Mouse (Mus musculus): ENCODE measurements at regions not wholly inside any gene's neighbourhood (a gene's known extent, or its start where the extent isn't known, plus 50 kb on each side); places are given as distances from the start of the nearest gene placed in this dataset.

DNA sequence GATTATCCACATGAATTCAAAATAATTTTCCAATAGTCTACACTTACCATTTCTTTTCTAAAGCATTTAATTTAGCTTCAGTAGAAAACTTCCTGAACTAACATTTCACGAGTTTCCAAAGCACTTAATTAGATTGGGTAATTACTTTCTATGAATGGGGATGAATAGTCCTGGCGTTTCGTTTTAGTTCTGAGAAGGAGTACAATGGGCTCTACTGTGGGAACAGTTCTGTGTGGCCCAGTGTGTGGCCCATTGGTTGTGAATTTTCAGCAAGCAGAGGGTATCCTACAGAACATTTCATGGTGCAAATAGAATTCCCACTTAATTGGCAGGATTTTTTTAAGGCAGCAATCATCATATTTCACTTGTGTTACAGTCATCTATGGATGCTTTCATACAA lies 95.5 kb downstream of the 1700017N19Rik start:
- no peak for DNase-seq

DNA sequence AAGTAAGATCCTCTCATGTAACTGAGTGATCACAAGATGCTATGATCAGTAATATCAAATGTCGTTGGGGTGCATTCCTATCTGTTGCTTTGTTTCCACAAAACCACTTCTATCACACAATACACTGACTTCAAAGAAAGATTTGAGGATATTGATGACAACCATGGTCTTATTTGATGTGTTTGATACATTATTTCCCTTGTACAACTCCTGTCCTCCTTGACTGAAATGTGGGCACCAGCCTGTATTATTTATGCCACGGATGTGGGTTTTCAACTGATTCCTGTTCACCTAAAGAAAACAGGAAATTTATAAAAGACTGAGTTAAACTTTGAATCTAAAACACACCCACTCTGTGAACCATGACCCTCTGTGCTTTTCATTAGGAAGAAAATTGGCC lies 105.7 kb downstream of the 1700017N19Rik start:
- no peak for DNase-seq

DNA sequence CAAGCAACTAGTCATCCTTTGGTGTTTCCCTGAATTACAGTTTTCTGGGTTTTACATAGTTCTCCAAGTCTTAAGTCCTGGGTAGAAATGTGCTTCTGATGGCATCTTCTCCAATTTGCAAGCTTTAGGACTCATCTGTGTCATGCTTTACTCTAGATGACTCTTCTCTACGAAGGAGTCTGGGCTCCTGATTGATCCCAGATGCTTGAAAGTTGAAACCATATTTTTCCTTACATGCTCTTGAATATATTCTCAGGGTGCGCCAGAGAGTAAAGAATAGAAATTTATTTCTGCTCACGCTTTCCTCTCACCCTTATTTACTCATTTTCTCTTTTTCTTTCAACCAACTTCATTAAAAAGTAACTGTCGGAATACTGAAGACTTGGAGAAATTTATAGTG lies 108.9 kb downstream of the 1700017N19Rik start:
- no peak for DNase-seq

DNA sequence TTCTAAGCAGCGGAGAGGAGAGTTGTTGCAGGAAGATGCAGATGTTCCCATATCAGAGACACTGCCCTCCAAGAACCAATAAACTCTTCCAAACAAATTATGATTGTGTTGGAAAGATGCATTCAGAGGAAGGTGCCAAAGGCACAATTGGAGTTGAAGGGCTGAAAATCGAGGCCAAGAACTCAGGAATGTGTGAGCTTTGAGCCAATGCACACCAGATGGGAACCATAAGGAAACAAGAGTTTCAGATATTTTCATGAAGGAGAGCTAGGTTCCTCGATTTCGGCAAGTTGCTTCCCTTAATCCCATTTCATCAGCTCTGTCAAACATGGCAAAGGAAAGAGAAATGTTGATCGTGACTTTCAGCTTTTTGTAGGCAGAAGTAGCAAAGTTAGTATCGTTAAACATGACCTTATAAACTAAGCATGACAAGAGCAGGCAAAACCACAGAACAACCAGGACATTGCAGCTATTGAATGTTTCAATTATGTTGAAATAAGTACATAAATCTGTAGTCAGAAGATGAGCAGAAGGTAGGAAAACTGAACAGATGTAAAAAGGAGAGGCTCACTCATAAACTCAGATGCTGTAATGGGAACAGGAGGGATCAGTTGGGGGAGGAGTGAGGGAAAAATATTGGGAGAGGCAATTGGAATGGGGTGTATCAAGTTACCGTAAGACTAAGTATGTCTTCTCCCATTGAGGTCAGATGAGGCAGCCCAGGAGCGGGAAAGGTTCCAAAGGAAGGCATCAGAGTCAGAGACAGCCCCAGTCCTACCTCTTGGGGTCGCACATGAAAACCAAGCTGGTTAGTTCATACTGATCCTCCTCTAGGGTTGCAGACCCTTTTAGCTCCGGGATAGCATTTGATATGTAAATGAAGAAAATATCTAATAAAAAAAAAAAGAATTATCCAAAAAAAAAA lies 110.3 kb downstream of the 1700017N19Rik start:
- no peak for DNase-seq

DNA sequence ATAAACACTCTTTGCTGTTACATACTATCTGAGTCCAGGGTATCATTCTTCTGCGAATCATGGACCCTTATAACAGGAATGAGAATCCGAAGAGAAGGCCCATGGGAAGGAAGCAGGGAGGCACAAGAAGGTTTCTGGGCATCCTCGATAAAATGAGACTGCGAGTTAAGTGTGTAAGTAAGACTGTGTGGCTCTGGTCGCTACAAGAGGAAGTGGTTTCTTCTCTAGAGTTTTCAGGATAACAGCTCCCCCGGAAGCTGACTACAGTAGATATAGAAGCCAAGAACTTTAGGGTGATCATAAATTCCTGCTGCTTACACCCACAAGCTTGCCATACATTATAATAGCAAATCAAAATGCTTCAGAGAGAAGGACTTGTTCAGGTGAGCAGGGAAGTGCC lies 111.7 kb downstream of the 1700017N19Rik start:
- no peak for DNase-seq

DNA sequence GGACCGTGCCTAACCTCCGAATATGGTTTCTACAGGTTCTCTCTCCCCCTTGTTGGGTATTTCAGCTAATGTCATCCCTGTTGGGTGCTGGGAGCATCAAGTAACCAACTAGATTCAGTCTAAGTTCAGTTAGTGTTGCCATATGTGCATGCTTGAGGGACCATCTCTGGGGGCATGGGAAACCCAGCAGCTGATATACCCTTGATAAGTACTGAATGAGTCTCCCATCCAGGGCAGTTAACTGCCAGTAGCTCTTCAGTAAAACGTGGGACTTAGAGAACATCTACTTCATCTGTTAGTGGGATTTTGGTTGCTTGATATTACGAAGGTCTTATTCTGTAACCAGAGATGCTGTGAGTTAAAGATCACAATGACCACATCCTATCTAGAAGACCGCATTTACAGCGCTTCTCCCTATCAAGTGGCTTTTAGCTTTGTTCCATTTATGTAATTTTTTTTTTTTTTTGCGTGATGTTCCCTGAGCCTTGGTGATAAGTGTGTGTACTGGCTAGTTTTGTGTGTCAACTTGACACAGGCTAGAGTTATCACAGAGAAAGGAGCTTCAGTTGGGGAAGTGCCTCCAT lies 125.9 kb downstream of the 1700017N19Rik start:
- DNase-seq = no peak

DNA sequence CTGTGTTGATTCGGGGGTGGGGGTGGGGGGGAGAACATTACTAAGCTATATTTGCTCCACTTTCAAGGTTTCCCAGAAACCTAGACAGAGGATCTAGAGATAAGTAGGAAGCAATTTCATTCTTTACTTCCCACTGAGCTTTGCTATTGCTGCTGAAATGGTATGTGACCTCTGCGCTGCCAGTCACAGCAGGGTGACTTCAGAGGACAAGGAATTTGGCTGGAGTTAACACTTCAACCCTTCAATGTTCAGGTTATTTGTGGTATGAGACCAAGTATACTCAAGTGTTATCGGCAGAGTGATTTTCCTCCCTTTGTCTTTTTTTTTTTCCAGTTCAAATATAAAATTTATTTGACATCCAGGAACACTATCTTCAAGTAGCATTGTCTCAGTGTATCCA lies 128.3 kb downstream of the 1700017N19Rik start:
- no peak for DNase-seq

DNA sequence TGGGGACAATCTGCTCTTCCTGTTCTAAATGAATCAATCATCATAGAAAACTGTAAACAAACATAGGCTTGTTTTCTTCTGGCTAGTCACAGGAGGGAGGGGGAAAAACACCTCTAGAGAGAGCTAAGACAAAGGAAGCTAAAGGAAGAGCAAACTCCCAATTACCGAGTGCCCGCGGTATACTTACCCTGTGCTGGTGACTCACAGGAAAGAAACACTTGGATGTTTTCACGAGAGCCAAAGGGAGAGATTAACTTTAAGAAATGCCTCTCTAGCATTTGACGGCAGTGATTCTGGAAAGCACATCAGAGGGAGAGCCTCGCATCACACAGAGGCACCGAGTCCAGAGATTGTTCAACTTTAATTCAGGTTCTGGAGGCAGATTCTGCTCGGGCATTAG lies 151.0 kb downstream of the 1700017N19Rik start:
- DNase-seq = no peak

DNA sequence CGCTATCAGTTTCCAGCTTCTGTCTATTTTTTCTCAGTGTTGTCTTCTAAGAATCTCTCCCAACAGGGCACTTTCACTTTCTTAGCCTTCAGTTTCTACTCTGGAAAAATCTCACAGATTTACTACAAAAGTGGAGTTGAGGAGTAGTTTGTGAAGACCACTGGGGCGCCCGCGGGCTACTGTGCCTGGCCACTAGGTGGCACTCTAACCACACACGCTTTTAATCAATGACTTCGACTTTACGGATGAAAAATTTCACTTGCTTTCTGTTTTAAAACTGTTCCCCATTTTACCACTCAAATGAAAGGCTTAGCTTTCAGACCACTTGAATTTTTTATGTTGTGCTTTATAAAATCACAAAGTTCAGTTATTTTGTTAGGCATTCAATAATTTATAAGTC lies 151.8 kb downstream of the 1700017N19Rik start:
- peak; percentile 31 to 49 for DNase-seq

DNA sequence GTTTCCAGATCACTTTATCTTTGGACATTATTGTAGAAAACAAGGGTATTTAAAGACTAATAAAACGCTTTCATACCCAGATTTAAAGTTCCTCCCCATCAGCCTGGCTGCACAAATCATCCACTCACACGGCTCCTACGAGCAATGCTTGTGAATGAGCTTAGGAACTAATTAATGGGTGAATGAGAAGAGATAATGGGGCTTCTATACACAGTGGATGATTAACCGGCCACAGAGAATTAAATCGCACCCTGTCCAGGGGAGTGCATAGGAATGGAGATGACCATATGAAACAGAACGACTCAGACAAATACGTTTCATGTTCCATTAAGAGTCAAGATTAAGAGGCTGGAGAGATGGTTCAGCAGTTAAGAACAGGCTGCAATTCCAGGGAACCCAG lies 155.9 kb downstream of the 1700017N19Rik start:
- no peak for DNase-seq

DNA sequence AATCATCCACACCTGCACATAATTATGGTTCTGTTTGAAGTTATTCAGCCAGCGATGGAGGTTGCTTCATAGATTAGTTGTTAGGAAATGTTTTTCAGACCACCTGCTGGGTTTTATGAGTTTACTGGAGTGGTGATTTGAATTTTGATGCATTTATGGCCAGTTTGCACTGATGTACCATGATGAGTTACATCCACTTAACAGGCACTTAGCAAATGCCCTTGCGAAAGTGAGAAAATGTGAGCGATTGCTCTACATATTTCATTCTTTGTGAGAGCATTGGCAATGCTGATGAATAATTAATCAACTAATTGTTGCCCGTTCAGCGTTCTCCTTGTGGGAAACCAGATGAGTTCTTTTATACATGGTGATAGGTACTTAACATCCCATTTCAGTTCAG lies 164.7 kb downstream of the 1700017N19Rik start:
- DNase-seq = no peak

DNA sequence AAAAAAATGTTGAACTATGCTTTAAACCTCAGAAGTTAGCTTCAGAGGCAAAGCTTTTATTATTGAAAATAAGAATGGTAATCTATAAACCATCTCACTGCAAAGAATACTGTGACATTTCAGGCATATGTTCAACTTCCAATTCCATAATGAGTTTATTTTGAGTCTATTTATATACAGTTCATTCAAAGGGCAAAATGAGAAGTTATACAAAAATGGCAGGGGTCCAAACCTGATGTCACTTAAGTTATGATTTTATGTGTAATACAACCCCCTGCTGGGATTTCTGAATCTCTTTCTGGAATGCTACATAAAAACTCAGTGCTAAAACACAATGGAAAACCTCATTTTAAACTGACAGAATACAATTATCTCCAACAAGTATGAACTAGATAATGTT lies 184.0 kb downstream of the 1700017N19Rik start:
- DNase-seq = no peak

DNA sequence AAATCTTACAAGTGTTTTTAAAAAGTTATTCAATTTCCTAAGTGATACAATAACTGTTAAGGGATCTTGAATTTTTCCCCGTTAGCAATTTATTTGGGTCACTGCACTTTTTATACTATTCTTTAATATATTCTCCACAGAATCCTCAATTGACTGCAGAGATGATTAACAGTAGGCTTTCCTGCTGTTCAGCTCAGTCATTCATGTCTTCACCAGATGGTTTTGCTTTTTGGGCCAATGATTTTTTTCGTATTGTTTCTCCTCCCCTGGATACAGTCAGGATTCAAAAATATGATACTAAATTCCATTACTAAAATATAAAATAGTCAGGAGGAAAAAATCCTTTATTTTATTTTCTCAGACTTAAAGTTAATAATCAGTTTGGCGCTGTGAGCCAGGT lies 201.9 kb downstream of the 1700017N19Rik start:
- no peak for DNase-seq

DNA sequence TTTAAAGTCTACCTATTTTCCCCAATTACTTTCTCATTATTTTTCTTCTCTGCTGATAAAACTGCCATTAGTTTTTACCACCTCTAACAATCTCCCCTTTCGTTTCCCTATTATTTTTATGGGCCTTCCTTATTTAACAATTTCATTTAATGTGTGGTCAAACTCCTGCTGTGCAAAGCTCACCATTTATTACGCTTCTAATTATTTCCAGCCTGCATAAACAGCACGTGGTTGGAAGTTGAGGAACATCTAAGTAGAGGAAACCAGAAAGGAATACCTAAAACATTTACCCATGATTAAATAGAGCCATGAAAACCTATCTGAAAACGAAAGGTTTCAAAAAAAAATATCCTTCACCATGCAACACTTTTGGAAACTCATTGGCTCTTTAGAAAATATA lies 202.3 kb downstream of the 1700017N19Rik start:
- DNase-seq = no peak

DNA sequence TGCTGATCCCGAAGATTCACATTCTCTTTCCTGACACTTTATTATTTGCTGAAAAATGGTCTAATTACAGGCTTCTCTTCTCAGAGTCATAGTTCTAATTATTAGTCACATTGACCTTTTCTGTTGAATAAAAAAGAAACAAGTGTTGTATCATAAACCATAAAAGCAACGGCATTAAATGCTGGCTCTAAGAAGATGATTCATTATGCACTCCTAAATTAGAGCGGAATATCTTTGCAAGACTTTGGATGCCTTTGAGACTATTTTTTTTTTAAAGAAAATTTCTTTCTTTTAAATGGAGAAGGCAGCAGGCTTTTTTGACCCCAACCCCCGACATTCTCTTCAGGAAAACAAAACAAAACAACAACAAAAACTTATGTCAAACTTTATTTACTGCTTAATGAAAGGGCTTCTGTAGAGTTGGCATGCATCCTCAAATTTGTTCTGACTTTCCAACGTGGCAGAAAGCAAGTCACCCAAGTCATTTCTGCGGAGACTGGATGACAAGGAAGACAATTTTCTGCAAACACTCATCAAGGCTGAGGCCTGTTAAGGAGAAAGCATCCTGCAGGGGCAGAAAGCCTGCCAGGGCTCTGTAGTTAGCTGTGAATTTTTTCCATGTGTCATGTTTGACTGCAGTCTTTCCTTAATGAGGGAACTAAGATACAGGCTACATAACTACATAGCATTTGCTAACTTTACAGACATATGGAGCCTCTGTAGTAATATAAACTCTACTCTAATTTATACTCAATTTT lies 205.1 kb downstream of the 1700017N19Rik start:
- DNase-seq = no peak

DNA sequence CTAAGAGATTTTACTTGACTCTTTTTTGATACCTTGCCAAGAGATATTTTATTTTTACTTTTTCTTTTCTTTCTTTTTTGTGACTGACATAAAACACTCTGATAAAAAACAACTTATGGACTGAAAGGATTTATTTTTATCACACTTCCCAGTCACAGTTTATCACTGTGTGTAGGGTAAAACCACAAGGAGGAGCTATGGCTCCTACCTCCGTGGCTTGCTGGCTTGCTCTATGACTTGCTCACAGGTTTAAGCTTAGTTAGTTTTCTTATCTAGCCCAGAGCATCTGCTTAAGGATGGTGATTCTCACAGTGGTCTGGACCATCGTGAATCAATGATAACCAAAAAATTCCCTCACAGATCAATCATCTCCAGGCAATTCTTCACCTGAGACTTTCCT lies 221.4 kb downstream of the 1700017N19Rik start:
- DNase-seq = no peak

DNA sequence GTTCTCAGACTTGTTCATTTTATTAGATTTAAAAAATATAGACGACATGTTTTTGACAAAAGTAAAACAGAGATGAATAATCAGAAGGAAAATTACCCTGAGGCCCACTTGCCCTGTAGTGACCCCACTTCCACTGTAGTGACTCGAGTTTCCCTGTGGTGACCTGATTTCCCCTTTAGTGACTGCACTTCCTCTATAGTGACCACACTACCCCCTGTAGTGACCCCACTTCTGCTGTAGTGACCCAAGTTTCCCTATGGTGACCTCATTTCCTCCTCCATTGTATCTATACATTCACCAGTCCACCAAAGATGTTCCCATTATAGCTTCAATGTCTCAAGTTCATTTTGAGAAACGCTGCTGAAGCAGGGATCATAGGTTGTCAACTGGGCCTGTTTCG lies 244.5 kb downstream of the 1700017N19Rik start:
- DNase-seq = no peak

DNA sequence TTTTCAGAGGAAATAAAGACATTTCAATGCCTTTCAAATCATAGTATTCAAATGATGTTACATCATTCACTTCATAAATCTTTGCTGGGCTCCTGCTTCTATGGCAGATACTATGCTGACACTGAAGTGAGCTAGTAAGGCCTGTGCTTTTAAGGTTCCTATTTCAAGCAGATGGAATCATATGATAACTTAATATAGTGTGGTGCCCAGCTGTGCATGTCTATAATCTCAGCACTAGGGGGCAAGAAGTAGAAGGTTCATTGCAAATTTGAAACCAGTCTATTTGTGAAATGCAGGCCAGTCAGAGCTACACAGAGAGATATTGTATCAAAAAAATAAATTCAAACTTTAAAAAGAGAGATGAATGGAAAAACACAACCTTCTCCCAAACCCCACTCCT lies 262.9 kb downstream of the 1700017N19Rik start:
- DNase-seq = no peak

DNA sequence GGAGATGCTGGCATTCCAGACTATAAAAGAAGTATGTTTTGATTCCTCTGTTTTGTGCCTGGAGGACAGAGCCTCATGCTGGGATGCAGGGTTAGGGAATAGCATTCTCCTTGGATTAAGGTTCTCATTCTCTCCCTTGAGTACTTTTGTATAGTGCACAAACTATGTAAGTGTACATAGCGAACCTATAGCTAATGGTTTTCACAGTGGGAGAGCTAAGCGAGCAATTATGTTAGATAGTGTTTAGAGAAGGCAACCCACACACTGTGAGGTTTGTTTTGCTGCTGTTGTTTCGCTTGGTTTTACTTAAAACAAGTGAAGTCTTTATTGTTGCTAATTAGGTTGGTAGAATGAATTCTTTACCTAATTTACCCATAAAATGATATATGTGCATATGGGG lies 266.2 kb downstream of the 1700017N19Rik start:
- DNase-seq = no peak

DNA sequence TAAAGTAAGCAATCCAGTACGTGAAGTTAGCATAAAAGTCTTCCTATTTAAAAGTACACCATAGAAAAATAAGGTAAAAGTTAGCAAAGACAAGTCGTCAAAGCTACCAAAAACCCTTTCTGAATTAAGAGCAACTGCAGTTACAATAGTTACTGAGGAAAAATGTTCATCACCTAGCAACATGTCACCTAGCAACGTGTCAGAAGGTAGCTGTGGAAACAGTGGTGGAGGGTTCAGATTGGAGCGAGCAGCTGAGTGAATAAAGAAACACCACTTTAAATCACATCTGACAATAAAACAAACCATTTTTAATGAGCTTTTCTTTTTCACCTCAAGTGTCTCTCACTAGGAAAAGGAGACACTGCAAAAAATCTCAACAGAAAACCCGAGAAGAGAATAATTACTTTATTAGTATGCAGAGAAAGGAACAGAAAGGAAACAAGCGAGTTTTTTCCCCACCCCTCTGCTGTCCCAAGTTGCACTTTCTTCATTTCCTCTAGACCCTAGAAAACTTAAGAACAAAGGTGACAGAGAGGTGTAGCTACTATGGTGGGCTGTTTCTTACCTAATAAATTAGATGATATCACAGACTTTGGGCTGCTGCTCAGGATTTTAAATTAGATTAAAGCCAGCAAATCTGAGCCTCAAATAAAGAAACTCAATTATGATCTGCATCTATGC lies 275.4 kb downstream of the 1700017N19Rik start:
- DNase-seq = no peak

DNA sequence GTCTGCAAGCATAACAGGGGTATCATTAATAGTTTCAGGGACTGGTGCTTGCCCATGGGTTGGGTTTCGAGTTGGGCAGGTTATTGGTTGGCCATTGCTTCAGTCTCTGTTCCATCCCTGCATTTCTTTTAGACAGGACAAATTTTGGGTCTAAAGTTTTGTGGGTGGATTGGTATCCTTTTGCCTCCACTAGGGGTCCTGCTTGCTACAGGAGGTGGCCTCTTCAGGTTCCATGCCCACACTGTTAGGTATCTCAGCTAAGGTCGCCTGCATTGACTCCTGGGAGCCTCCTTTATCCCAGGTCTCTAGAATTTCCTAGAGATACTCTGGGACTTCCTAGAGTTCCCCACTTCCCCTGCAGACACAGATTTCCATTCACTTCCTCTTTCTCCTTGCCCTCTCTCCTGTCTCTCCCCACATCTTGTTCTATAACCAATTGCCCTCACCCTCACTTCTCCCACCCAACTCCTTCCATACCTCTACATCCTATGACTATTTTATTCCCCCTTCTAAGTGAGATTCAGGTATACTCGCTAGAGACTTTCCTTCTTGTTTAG lies 278.2 kb downstream of the 1700017N19Rik start:
- DNase-seq = no peak

DNA sequence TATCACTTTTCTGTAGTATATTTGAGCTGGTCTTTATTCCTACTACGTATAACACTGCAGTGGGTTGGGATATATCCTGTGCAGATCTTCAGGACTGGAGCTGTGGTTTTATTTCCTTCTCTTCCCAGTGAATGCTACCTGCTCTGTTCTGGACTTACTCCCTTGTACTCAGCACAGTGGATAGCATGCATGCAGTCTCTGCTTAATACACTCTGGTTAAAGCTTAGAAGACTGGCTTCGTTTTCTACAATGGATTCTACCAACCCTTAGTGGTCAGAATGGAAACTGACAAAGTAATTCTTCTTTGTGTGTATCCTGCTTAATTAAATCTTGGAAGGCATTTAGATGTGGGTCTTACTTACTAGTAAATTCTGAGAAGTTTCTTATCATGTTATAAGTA lies 292.3 kb downstream of the 1700017N19Rik start:
- DNase-seq = no peak

DNA sequence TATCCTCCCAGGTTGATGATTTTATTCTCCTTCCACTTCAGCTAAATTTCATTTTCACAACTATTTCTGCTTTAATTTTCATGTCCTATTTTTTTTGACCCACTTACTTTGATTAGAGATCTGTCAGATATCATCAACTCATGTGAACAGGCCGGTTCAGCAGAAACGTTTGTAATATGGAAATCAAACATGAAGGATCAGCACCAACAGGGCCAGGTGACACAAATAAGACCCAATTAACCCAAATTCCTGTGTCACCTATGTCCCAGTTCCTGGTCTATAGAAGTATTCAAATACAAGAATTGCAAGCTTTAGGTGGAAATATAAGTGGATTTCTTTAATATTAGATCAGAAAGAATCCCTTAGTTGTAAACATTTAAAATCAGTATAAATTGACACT lies 332.7 kb downstream of the 1700017N19Rik start:
- DNase-seq = no peak
